Mouse (Mus musculus): Measurements from ENCODE around the gene Slc38a10. TPM values are rescaled to one million over a fixed set of nuclear protein-coding genes. Genes with fewer than 3 reads are reported as not detected.

The Slc38a10 gene
- polyA plus RNA-seq, 1 experiment from 2014 or later: 42.0 TPM

DNA sequence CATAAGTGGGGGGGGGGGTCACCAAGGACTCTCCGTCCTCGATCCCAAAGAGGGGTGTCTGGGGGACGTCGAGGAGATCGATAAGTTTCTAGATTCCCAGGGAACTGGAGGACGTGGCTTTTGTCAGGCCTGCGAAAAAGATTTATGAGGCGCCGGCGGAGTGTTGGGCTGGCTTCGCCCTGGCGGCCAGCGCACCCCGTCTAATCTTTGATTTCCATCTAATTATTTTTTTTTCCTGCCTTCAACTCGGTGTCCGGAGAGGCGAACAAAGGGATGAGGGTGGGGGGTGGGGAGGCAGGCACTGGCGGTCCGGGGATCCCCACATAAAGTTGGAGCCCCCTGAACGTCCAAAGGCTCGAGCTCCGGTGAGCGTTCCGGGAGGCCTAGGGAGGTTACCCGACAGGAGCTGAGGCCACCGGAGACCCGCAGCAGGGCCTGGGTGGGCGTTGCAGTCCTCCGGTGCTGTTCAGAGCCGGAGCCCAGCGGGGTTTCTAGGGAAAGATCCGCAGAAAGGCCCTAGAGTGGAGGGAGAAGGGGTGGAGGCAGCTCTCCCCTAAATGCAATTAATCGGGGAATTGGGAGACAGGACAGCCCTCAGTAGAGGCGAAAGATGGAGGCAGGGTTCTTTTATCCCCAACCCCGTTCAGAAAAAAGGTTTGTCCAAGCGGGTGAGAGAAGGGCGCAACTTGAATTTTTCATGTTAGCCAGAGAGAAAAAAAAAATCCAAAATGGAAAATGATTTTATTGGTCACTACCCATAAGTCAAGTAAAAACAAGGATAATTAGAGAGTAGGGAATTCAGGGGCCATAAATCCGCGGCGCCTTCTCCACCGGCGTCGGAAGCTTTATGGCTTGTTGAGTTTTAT is 36.3 kb upstream of the Slc38a10 start:
- peak overlapping the region; percentile 65 for H3K4me2 ChIP-seq (ENCODE audit: low read depth, low read length)
- H3K4me1 ChIP-seq (ENCODE audit: control insufficient read depth, low read depth, low read length): peaks cover 20% of the 10 kb centered on the region
- H3K4me3 ChIP-seq (ENCODE audit: low read depth, low read length): peak overlapping the region; percentile 63
- no peaks in the 10 kb centered on the region for H3K9me3 ChIP-seq (replicated peaks; ENCODE audit: control insufficient read depth, low read length)
- ATAC-seq (ENCODE audit: low read depth): no peak
- no peaks in the 10 kb centered on the region for H3K36me3 ChIP-seq (ENCODE audit: control insufficient read depth, insufficient read depth)
- H3K27ac ChIP-seq (ENCODE audit: low read length): no peak overlapping the region
- WGBS (ENCODE audit: insufficient replicate concordance): 5% methylated on average over 43 of the region's 43 CpGs
- peak overlapping the region; percentile 48; the same call in 1 of the 2 replicates for H3K9ac ChIP-seq (ENCODE audit: low read depth, low read length)
- peaks cover 71% of the 10 kb centered on the region for H3K27me3 ChIP-seq (ENCODE audit: control insufficient read depth, insufficient read depth, low read depth, low read length)

DNA sequence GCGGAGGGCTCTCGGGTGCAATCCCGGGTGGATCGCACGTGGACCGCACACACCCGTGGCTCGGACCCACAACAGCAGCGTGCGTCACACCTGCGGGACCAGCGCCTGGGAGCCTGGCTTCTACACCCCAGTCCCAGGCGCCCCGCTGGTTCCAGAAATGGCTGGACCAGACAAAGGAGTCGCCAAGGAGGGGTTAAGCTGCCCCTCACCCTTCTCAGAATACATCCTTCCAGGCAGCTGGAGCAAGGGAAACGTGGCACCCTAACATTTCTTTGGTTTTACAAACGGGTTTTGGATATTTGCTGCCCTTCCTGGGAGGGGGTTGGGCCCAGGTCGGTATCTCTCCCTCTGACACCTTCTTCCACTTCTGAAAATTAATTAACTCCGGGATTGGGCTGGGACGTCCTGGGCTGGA is 35.7 kb upstream of the Slc38a10 start:
- H3K9me3 ChIP-seq (replicated peaks; ENCODE audit: control insufficient read depth, low read length): no peaks in the 10 kb centered on the region
- H3K4me2 ChIP-seq (ENCODE audit: low read depth, low read length): peak overlapping the region; percentile 65
- WGBS (ENCODE audit: insufficient replicate concordance): 16% methylated on average over 20 of the region's 20 CpGs
- no peaks in the 10 kb centered on the region for H3K36me3 ChIP-seq (ENCODE audit: control insufficient read depth, insufficient read depth)
- peaks cover 68% of the 10 kb centered on the region for H3K27me3 ChIP-seq (ENCODE audit: control insufficient read depth, insufficient read depth, low read depth, low read length)
- H3K9ac ChIP-seq (ENCODE audit: low read depth, low read length): 0 out of 2 replicates have a peak overlapping the region, but pooled peaks have one; percentile 7
- no peak overlapping the region for H3K27ac ChIP-seq (ENCODE audit: low read length)
- H3K4me3 ChIP-seq (ENCODE audit: low read depth, low read length): peak overlapping the region; percentile 63
- ATAC-seq (ENCODE audit: low read depth): no peak
- H3K4me1 ChIP-seq (ENCODE audit: control insufficient read depth, low read depth, low read length): peaks cover 20% of the 10 kb centered on the region

DNA sequence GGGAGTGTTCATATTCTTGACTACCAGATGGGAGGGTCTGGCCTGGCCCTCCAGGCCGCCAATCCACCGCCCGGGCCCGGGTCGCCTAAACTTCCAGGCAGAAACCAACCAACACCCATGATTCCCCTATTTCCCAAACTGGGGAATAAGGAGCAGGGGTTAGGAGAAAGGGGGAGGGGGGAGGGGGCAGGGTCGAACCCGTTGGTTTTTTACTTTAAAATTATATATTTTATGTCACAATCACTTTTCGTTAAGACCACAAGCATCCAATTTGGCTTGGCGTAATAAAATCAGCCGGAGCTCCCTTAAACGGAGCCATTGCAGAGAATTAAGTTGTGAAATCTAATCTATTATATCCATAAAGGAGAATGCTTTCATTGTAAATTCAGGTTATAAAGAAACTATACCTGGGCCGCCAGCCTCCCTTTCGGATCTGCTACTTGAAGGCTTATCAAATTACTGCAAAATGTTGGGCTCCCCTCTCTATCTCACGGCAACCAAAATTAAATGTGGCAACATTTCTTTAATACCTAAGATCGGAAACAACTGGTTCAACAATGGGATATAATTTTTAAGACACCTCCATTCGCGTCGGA is 35.1 kb upstream of the Slc38a10 start:
- peak overlapping the region; percentile 76; the same call in 1 of the 2 replicates for H3K27ac ChIP-seq (ENCODE audit: low read length)
- ATAC-seq (ENCODE audit: low read depth): no peak
- H3K9me3 ChIP-seq (replicated peaks; ENCODE audit: control insufficient read depth, low read length): no peaks in the 10 kb centered on the region
- H3K36me3 ChIP-seq (ENCODE audit: control insufficient read depth, insufficient read depth): no peaks in the 10 kb centered on the region
- peak overlapping the region; percentile 65 for H3K4me2 ChIP-seq (ENCODE audit: low read depth, low read length)
- peak overlapping the region; percentile 42 for H3K4me3 ChIP-seq (ENCODE audit: low read depth, low read length)
- 19% methylated on average over 18 of the region's 18 CpGs for WGBS (ENCODE audit: insufficient replicate concordance)
- H3K4me1 ChIP-seq (ENCODE audit: control insufficient read depth, low read depth, low read length): peaks cover 20% of the 10 kb centered on the region
- H3K27me3 ChIP-seq (ENCODE audit: control insufficient read depth, insufficient read depth, low read depth, low read length): peaks cover 68% of the 10 kb centered on the region
- H3K9ac ChIP-seq (ENCODE audit: low read depth, low read length): peak overlapping the region; percentile 49

DNA sequence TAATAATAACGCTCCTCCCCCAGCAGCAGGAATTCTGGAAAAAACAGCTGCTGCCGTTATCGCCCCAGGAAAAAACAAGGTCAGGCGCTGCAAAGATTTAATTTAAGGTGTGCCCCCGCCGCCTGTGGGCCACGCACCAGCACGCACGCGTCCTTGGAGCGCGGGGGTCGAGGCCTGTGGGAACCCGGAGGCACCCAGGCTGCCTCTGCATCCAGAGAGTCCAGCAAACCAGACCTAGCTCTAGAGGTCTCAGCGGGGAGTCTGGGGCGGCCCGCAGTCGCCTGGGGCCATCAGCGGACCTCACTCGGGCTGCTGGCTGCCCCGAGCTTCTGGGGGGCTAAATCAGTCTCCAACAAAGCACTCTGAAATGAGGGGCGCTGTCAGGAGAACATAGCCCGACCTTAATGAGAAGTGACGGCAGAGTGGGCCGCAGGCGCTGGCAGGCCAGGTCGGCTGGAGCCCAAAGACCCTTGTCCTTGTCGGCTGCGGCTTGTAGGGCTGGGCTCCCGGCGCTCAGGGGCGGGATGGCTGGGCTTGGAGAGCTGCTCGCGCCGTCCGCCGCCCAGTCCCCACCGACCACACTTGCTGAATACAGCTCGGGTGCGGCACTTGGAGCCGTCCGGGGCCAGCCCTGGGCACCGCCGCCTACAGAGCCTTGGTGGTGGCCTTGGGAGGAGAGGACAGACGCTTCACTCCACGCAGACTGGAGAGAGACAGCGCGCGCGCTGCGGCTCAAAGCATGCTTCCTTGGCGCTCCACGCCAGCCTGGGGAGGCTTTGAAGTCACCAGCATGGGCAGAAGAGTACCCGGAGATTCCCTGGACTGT is 34.4 kb upstream of the Slc38a10 start:
- ATAC-seq (ENCODE audit: low read depth): no peak
- H3K9me3 ChIP-seq (replicated peaks; ENCODE audit: control insufficient read depth, low read length): no peaks in the 10 kb centered on the region
- peaks cover 18% of the 10 kb centered on the region for H3K4me1 ChIP-seq (ENCODE audit: control insufficient read depth, low read depth, low read length)
- H3K4me3 ChIP-seq (ENCODE audit: low read depth, low read length): peak overlapping the region; percentile 42
- H3K27me3 ChIP-seq (ENCODE audit: control insufficient read depth, insufficient read depth, low read depth, low read length): peaks cover 68% of the 10 kb centered on the region
- peak overlapping the region; percentile 76 for H3K27ac ChIP-seq (ENCODE audit: low read length)
- H3K36me3 ChIP-seq (ENCODE audit: control insufficient read depth, insufficient read depth): no peaks in the 10 kb centered on the region
- H3K4me2 ChIP-seq (ENCODE audit: low read depth, low read length): peak overlapping the region; percentile 65
- 9% methylated on average over 54 of the region's 54 CpGs for WGBS (ENCODE audit: insufficient replicate concordance)
- peak overlapping the region; percentile 49 for H3K9ac ChIP-seq (ENCODE audit: low read depth, low read length)

DNA sequence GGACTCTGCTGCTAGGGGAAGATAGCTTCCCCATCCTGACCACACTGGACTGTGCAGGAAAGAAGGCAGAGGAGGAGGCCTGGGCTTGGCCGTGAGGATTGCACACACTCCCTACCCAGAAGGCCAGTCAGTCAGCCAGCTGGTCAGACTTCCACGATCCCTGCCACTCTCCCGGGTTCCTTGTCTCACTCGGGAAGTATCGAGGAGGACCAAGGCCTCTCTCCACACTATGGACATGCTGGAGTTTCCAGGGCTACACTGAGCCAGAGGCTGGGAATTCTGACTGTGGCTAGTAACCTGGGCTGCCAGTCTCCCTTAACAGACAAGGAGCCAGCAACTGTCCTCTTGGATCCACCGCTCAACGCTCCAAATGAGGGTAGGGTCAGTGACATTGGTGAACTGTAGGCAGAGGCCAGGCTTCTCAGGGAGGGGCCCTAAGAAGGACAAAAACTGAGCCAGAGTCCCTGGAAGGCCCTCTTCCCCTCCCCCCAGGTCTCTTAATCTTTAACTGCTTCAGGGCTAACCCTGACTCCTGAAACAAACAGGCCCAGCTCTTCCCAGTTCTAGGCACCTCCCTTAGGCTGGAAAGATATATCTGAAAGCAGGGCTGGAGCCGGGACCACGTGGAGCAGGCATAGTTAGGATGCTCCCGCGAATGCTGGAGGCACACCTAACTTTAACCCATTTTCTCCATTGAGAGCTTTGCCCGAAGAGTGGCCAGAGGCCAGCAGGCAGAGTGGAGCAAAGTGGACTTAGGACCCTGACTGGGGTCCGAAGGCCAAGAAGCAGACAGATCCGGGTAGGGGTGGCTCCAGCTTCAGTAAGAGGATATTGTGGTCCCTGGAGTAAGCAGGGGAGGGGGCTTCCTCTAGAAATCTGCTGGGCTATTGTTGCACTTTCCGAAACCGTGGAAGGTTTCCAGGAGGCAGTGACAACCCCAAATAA is 33.5 kb upstream of the Slc38a10 start:
- peak overlapping the region; percentile 76 for H3K27ac ChIP-seq (ENCODE audit: low read length)
- H3K9me3 ChIP-seq (replicated peaks; ENCODE audit: control insufficient read depth, low read length): no peaks in the 10 kb centered on the region
- peaks cover 10% of the 10 kb centered on the region for H3K4me1 ChIP-seq (ENCODE audit: control insufficient read depth, low read depth, low read length)
- peak overlapping the region; percentile 65 for H3K4me2 ChIP-seq (ENCODE audit: low read depth, low read length)
- 0 out of 2 replicates have a peak overlapping the region, but pooled peaks have one; percentile 19 for H3K9ac ChIP-seq (ENCODE audit: low read depth, low read length)
- peak overlapping the region; percentile 42; the same call in 1 of the 2 replicates for H3K4me3 ChIP-seq (ENCODE audit: low read depth, low read length)
- H3K36me3 ChIP-seq (ENCODE audit: control insufficient read depth, insufficient read depth): no peaks in the 10 kb centered on the region
- peaks cover 59% of the 10 kb centered on the region for H3K27me3 ChIP-seq (ENCODE audit: control insufficient read depth, insufficient read depth, low read depth, low read length)
- peak; percentile 68 for ATAC-seq (ENCODE audit: low read depth)
- 29% methylated on average over 16 of the region's 16 CpGs for WGBS (ENCODE audit: insufficient replicate concordance)

DNA sequence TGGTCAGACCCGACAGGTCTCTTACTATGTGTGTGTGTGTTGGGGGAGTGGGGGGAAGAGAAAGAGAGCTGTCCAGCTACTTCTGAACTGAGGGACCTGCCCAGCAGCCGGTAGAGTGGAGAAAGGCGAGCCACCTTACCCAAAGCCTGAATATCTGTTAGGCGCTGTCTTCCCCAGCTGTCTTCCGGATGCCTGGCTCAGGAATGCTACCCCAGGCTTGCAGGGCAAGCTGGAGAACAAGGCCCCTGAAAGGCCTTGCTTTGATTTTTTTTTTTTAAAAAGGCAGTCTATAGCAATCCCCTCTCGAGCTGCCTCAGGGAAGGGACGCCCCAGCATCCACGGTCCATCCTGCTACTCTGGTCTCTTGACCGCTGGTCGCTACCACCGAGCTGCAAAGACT is 32.6 kb upstream of the Slc38a10 start:
- Histone ChIP-seq H3K9me3 (replicated peaks; ENCODE audit: control insufficient read depth, low read length) (no peaks in the 10 kb centered on the region), H3K9ac (ENCODE audit: low read depth, low read length) (no peak overlapping the region), H3K27ac (ENCODE audit: low read length) (no peak overlapping the region), H3K27me3 (ENCODE audit: control insufficient read depth, insufficient read depth, low read depth, low read length) (peaks cover 50% of the 10 kb centered on the region), H3K4me3 (ENCODE audit: low read depth, low read length) (no peak overlapping the region), H3K36me3 (ENCODE audit: control insufficient read depth, insufficient read depth) (no peaks in the 10 kb centered on the region), H3K4me2 (ENCODE audit: low read depth, low read length) (no peak overlapping the region), H3K4me1 (ENCODE audit: control insufficient read depth, low read depth, low read length) (peaks cover 10% of the 10 kb centered on the region)
- ATAC-seq (ENCODE audit: low read depth): no peak
- 59% methylated on average over 11 of the region's 11 CpGs for WGBS (ENCODE audit: insufficient replicate concordance)

DNA sequence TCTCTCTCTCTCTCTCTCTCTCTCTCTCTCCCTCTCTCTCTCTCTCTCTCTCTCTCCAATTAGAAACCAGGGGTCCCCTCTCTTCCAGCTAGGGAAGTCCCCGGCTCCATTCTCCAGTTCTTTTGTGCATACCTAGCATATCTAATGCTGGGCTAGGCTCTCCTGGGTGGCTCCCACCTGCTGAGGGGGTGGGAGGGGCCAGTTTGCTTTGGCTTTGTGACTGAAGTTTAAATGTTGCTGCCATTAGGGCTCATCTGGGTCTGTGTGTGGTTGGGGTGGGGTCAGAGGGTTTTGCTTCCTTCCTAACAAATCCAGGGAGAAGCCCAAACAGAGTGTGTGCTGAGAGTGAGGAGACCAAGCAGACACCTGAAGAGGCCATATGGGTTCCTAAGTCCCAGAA is 32.0 kb upstream of the Slc38a10 start:
- H3K9ac ChIP-seq (ENCODE audit: low read depth, low read length): no peak overlapping the region
- WGBS (ENCODE audit: insufficient replicate concordance): 50% methylated on average over 1 of the region's 1 CpGs
- no peaks in the 10 kb centered on the region for H3K36me3 ChIP-seq (ENCODE audit: control insufficient read depth, insufficient read depth)
- H3K4me3 ChIP-seq (ENCODE audit: low read depth, low read length): no peak overlapping the region
- no peak overlapping the region for H3K4me2 ChIP-seq (ENCODE audit: low read depth, low read length)
- H3K9me3 ChIP-seq (replicated peaks; ENCODE audit: control insufficient read depth, low read length): no peaks in the 10 kb centered on the region
- peaks cover 10% of the 10 kb centered on the region for H3K4me1 ChIP-seq (ENCODE audit: control insufficient read depth, low read depth, low read length)
- no peak for ATAC-seq (ENCODE audit: low read depth)
- H3K27ac ChIP-seq (ENCODE audit: low read length): no peak overlapping the region
- peaks cover 45% of the 10 kb centered on the region for H3K27me3 ChIP-seq (ENCODE audit: control insufficient read depth, insufficient read depth, low read depth, low read length)
